Mouse (Mus musculus): ENCODE data around the gene Stard10.
A peak's percentile ranks its signal among the peaks of the same experiment; 100 is the strongest.

Stard10 gene

DNA sequence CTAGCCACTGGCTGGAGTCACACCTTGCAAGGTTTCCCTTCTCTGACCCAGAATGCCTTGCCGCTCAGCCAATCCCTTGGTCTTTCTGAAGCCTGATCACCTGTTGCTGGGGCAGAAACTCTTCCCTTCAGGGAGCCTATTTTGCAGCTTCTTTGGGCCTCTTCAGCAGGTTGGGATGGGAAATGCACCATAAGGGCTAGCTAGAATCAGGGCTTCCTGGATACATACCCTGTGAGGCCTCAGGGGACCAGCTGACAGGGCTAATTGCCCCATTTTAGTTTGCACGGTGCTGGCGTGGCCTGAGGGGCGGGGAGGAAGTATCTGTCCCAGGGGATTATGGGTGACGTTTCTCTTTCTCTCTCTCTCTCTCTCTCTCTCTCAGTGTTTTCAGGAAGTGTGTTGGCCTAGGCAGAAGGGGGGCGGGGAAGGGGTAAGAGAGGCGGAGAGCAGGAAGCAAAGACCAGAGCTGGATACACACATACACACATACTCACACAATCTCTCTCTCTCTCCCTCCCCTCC, 60.9 kb downstream of the Stard10 start:
- DNase-seq: peak; percentile 85

DNA sequence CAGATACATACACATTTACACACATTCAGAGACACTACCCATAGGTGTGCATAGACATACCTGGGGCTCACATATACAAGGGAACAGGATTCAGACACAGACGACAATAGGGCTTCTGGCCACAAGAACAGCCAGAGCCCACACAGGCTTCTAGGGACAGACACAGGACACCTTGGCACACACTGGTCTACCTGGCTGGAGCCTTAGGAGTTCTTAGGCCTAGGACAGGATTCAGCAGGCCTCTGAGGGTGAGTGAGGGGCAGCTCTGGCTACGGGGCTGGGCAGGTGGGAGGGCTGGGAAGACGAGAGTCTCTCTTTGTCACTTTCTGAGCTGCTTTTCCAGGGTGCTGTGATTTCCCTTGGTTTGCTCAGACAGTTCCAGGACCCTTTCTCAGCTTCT, 61.4 kb downstream of the Stard10 start:
- no peak for DNase-seq

DNA sequence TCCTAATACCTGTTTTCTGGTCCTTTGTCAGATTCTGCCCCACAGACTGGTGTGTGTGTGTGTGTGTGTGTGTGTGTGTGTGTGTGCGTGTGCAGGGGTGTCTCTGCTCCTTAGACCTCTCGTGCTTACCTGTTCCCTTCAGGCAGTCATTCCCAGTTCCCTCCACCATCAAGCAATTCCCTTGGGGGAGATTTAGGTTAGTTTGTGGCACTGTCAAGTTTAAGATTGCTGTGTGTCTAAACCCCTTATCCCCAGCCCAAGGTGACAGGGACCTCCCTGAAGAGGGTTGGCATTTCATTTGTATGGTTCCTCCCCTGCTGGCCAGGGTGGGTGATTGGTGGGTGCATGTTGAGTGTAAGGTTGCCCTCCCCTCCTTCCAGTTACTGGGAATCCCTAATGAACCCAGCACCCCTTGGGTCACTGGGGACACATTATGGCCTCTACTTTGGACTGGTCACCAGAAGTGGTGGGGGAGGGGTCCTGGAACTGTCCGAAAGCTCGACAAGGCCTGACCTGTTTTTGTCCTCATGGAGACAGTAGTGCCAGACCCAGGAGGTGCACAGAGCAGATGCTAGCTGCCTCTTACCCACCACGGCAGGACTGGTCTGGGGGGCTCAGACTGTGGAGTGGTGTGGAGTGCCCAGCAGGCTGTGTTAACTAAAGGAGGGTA, 62.0 kb downstream of the Stard10 start:
- DNase-seq: no peak

DNA sequence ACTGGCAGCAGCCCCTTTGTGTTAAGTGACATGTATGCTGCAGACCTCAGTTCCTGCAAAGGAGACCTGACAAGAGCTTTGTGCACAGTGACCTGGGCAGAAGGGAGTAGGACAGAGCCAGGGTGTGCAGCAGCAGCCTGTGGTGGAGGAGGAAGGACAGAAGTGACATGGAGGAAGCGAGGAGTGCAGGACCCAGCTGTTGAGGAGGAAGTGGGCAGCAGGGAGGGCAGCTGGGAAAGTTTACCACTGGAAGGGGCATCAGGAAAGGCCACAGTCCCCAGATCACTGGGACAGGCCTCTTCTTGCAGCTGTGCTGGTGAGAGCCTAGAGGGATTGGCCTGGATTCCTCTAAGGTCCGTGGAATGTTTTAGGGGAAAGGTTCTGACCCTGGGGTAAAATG, 62.8 kb downstream of the Stard10 start:
- no peak for DNase-seq

- DNase-seq: peak; percentile 69
Observed at GRCm38 (mm10) chr7:101381512-101381911, 64.6 kb downstream of the Stard10 start.

DNA sequence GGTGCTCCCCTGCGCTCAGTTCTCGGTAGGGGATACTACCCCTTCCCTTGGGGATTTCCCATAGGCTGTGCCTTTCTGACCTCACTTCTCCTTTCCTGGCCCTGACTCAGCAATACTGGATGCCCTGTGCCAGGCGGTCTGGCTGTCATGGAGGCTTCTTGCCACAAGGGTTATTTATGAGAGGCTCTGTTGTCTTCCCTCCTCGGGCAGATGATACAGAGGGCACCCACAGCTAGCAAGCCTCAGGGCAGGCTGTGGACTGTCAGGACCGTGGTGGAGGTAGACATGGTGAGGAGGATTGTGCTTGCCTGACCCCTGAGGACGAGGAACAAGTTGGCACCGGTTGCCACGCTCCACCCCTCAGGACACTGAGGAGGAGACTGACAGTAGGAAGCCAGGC, 65.5 kb downstream of the Stard10 start:
- peak; percentile 50 for DNase-seq

- DNase-seq: no peak
Observed at GRCm38 (mm10) chr7:101383756-101384155, 66.9 kb downstream of the Stard10 start.

- DNase-seq: no peak
Observed at GRCm38 (mm10) chr7:101384931-101385330, 68.0 kb downstream of the Stard10 start.

GRCm38 (mm10) chr7:101385331-101385733, 68.4 kb downstream of the Stard10 start:
- DNase-seq: no peak

DNA sequence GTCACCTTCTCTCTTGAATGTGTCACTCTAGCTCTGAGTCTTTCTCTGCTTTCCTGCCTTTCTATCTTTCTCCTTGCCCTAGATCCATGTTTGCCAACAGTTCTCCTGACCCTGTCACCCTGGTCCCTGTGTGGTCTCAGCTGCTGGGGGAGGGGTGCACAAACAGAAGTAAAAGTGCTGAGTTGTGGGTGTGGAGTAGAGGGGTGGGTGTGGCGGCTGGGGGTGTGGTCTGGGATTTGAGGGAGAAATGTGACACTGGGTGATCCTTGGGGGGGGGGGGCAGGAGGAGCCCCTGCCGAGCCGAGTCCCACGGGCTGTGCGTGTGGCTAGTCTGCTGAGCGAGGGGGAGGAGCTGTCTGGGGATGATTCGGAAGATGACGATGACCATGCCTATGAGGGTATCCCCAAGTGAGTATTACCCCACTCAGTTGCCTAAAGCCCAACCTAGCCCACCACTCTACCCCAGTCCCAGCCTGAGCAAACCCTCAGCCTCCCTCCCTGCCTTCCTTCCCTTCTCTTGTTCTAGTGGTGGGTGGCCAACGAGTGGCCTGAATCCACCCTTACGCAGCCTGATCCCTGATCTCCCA, 69.1 kb downstream of the Stard10 start:
- no peak for DNase-seq

DNA sequence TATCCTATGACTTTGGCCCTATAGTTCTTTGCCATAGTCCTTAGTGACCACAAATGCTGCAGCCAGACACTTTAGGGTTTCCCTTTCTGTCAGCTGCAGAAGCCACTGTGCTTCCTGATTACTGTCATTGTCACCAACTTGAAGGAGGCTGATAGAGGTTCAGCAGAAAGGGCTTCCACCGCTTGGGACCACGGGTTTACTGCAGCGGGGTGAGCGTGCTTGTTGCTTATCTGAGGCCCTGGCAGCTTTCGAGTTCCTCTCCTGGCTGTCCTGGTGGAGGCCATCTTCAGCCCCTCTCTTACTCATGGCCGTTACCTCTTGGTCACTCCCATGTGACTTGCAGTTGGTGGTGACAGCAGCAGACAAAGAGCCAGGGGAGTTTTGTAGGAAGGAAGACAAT, 72.4 kb downstream of the Stard10 start:
- DNase-seq: no peak

DNA sequence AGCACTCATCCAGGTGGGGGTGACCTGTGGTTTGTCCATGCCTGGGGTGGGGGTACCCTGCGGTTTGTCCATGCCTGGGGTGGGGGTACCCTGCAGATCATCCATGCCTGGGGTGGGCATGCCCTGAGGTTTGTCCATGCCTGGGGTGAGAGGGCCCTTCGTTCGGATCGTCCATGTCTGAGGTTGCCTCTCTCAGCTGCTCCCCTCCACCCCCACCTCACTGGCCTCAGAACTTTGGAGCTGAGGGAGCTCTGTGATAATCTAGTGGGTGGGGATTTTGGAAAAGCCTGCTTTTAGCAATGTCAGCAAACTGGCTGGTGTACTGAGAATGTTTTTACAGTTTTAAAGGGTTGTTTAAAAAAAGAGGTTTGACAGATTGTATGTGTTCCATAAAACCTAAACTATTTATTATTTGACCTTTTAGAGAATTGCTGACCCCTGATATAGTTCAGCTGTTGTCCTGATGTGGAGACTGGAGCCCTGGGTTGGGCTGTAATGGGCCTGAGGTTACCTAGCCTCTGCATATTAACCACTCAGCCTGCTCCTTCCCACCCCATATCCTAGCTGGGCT, 75.1 kb downstream of the Stard10 start:
- no peak for DNase-seq

DNA sequence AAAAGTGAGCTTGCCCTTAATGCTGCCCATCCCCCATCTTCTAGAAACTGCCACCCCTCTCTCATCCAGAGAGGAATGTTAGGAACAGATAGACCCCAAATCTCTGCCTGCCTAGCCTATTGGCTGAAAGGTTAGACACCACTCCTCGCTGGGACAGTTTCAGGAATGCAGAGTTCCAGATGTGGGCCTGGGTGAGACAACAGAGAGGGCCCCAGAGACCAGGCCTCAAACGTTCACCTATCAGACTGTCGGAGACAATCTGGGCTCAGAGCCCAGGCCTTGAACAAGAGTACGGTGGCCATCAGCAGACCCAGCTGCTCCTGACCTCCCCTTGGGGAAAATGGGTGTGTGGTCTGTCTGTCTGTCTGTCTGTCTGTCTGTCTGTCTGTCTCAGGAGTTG, 76.1 kb downstream of the Stard10 start:
- no peak for DNase-seq

GRCm38 (mm10) chr7:101393694-101394504, 77.0 kb downstream of the Stard10 start:
- peak; percentile 25 for DNase-seq

GRCm38 (mm10) chr7:101394569-101394968, 77.7 kb downstream of the Stard10 start:
- no peak for DNase-seq

GRCm38 (mm10) chr7:101395471-101395870, 78.6 kb downstream of the Stard10 start:
- no peak for DNase-seq

All from kidney, adult 18-20 months (tissue).